Mouse (Mus musculus) liver, embryonic 14 days (tissue): ENCODE data around the gene Iars2. TPM values are rescaled to one million over a fixed set of nuclear protein-coding genes. Genes with fewer than 3 reads are reported as not detected.

Experiments used
- polyA plus RNA-seq: library from polyadenylated mRNA; depleted of rRNA; stranded (reverse); fragments of >200 nt; gene quantifications from 2 replicates; pipeline ENCODE4 v1.2.3, GENCODE M21; 2012; rRNA removed

Gene Iars2
- polyA plus RNA-seq, result 16.5 and 18.4 TPM in 2 replicates

GRCm38 (mm10) chr1:185328721-185329610, at the start of gene Iars2:
Gene Iars2 (minus strand): TSS chr1:185329396.

DNA sequence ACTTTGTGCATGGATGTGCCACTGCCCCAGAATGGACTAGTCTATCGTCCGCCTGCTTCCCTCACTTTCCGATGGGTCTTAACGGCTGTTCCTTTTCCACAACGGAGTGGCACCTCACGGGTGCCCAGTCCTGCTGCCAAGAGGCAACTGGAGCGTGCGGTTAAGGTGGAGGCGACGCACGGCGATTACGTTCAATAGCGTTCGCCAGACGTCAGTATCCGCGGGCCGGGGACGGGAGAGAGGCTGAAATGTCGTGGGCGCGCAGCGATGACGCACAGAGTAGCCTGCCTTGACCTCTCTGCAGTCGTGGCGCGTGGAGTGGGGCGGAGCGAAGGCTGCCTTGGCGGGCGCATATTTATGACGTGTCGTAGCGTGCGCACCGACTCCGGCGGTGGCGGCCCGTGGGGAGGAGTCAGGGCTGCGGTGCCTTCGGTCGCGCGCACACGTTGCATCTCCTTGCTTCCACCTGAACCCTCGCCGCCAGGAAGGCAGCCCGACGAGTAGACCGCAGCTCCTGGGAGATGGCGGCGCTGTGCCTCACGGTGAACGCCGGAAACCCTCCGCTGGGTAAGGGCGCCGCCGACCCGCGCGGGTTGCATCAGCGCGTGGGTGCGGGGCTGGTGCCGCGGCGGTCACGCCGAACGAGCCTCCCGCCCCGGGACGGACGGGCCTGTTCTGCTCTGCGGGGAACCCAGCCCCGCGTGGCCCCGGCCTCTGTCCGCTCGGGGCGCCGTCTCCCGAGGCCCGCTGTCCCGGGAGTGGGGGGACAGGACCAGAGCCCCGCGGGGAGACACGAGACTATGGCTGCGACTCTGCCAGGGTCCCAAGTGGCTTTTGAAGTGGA, 33.7 kb upstream of the Iars2 start, which contains the start of gene Eprs:
Gene Eprs, plus strand, starts transcription at position 368 of the 844 bp plus-strand sequence.

GRCm38 (mm10) chr1:185331983-185332430, 2.8 kb upstream of the Iars2 start, which contains the start of gene Bpnt1:
Gene Bpnt1 (plus strand): TSS chr1:185332149.

Other genes with a start within 250 kb of the Iars2 start
- 9.0 and 9.6 TPM in 2 replicates for gene Rab3gap2, start 125.3 kb downstream of the Iars2 start, polyA plus RNA-seq
- gene Bpnt1, start 2.8 kb upstream of the Iars2 start, polyA plus RNA-seq, result 10.6 and 12.4 TPM in 2 replicates
- gene Eprs, start 33.6 kb upstream of the Iars2 start, polyA plus RNA-seq, result 24.6 and 28.2 TPM in 2 replicates
- 19.3 and 24.3 TPM in 2 replicates for gene Slc30a10, start 125.5 kb upstream of the Iars2 start, polyA plus RNA-seq